Mouse (Mus musculus) myocyte (in vitro differentiated cells): ENCODE results near the gene Haghl. TPM values are rescaled to one million over a fixed set of nuclear protein-coding genes. Genes with fewer than 3 reads are reported as not detected.

ENCODE experiments used
- H3K27me3 ChIP-seq: one replicate; pipeline ENCODE4 v1.6.1; 2011; ENCODE audit not compliant: control insufficient read depth, insufficient read depth, insufficient read length
- H3K36me3 ChIP-seq: one replicate; pipeline ENCODE4 v1.6.1; 2011; ENCODE audit not compliant: control insufficient read depth, insufficient read depth
- H3K4me2 ChIP-seq: one replicate; pipeline ENCODE4 v1.6.1; 2011; ENCODE audit warnings: low read depth, control low read depth
- H3K4me3 ChIP-seq: one replicate; pipeline ENCODE4 v1.5.1; 2011; ENCODE audit warnings: mild to moderate bottlenecking, control low read depth, moderate library complexity
- H3K79me2 ChIP-seq: one replicate; pipeline ENCODE4 v1.6.1; 2011; ENCODE audit not compliant: control insufficient read depth, insufficient read depth
- H3ac ChIP-seq: one replicate; pipeline ENCODE4 v1.6.1; 2011; ENCODE audit not compliant: control insufficient read depth, insufficient read length
- CEBPB ChIP-seq: IDR thresholded peaks from 2 replicates; pipeline ENCODE4 v1.6.1; 2011; ENCODE audit warnings: mild to moderate bottlenecking, moderate library complexity; ENCODE audit not compliant: poor library complexity, insufficient read depth, severe bottlenecking
- E2F4 ChIP-seq: IDR thresholded peaks from one replicate; pipeline ENCODE4 v1.6.1; 2011; ENCODE audit warnings: mild to moderate bottlenecking, control low read depth, moderate library complexity; ENCODE audit not compliant: insufficient read depth
- MAX ChIP-seq: IDR thresholded peaks from one replicate; pipeline ENCODE4 v1.6.1; 2011; ENCODE audit warnings: low read depth, mild to moderate bottlenecking, control low read depth
- MYOD1 ChIP-seq, 3 experiments: IDR thresholded peaks; one replicate each; pipeline ENCODE4 v1.6.1; 2011; ENCODE audit warnings: control low read depth in 2 of 3, low read depth in 2 of 3, mild to moderate bottlenecking in 2 of 3, moderate library complexity in 1 of 3; ENCODE audit not compliant: insufficient read length in 2 of 3, control insufficient read depth in 1 of 3
- MYOG ChIP-seq, 3 experiments: IDR thresholded peaks; one replicate each; pipeline ENCODE4 v1.6.1; 2011; ENCODE audit warnings: control low read depth in 2 of 3, low read depth in 2 of 3, mild to moderate bottlenecking in 2 of 3; ENCODE audit not compliant: insufficient read length in 2 of 3, control insufficient read depth in 1 of 3, insufficient read depth in 1 of 3
- POLR2A ChIP-seq: IDR thresholded peaks from one replicate; pipeline ENCODE4 v1.6.1; 2011; ENCODE audit warnings: low read depth, mild to moderate bottlenecking, control low read depth, moderate library complexity; ENCODE audit not compliant: insufficient read length
- POLR2AphosphoS2 ChIP-seq: IDR thresholded peaks from one replicate; pipeline ENCODE4 v1.6.1; 2011; ENCODE audit warnings: low read depth, control low read depth; ENCODE audit not compliant: insufficient read length
- REST ChIP-seq: IDR thresholded peaks from one replicate; pipeline ENCODE4 v1.6.1; 2011; ENCODE audit warnings: mild to moderate bottlenecking, control low read depth, moderate library complexity; ENCODE audit not compliant: insufficient read depth, insufficient read length
- SRF ChIP-seq: IDR thresholded peaks from one replicate; pipeline ENCODE4 v1.6.1; 2011; ENCODE audit warnings: low read depth; ENCODE audit not compliant: control insufficient read depth, insufficient read length
- TCF12 ChIP-seq: IDR thresholded peaks from one replicate; pipeline ENCODE4 v1.6.1; 2011; ENCODE audit warnings: mild to moderate bottlenecking, control low read depth; ENCODE audit not compliant: poor library complexity, insufficient read depth, severe bottlenecking
- TCF3 ChIP-seq: IDR thresholded peaks from one replicate; pipeline ENCODE4 v1.6.1; 2011; ENCODE audit warnings: low read depth, control low read depth; ENCODE audit not compliant: insufficient read length
- USF1 ChIP-seq: IDR thresholded peaks from one replicate; pipeline ENCODE4 v1.6.1; 2011; ENCODE audit warnings: low read depth, mild to moderate bottlenecking, control low read depth, moderate library complexity
- polyA plus RNA-seq: library from polyadenylated mRNA; unstranded; fragments of >200 nt; fragmentation: generic; extraction: Trizol; gene quantifications from one replicate; pipeline ENCODE4 v1.2.1, GENCODE M21; 2012; ENCODE audit warnings: missing spikeins

The Haghl gene
- polyA plus RNA-seq, 1 experiment, result 29.8 TPM

GRCm38 (mm10) chr17:25775318-25776062 is 10.0 kb downstream of the Haghl start:
- Histone ChIP-seq H3K27me3 (no peaks in the 10 kb centered on the region), H3K4me2 (no peak overlapping the region), H3K4me3 (no peak overlapping the region), H3K36me3 (no peaks in the 10 kb centered on the region), H3K79me2 (peaks cover 8% of the 10 kb centered on the region), H3ac (no peak overlapping the region)
- TF ChIP-seq POLR2A (no peak), MYOD1 (IDR thresholded peaks at IDR 0.05; ENCODE audit: control insufficient read depth in 1 of 3, insufficient read length in 2 of 3, low read depth in 2 of 3) (no peak), USF1 (no peak)

GRCm38 (mm10) chr17:25773549-25774120 is 11.8 kb downstream of the Haghl start, which contains the start of gene Narfl:
Narfl (plus strand) TSS chr17:25773776.
- H3K4me2 ChIP-seq, result peak within 1 kb of the TSS; percentile 96
- TF ChIP-seq POLR2A, result peak; percentile 85
- peak; percentile 37 for TF ChIP-seq REST
- peak; percentile 74 for TF ChIP-seq POLR2AphosphoS2
- TF ChIP-seq USF1, result no peak
- TF ChIP-seq TCF12, result no peak
- no peaks in the 10 kb centered on the region for H3K36me3 ChIP-seq
- H3K79me2 ChIP-seq, result peaks cover 8% of the 10 kb centered on the region
- H3K4me3 ChIP-seq, result peak within 1 kb of the TSS; percentile 45
- H3ac ChIP-seq, result peak within 1 kb of the TSS; percentile 2
- H3K27me3 ChIP-seq, result no peaks in the 10 kb centered on the region

- TF ChIP-seq CEBPB (peak; percentile 81), REST (no peak), TCF12 (no peak)
- H3ac ChIP-seq, result no peak overlapping the region
- H3K27me3 ChIP-seq, result no peaks in the 10 kb centered on the region
- H3K79me2 ChIP-seq, result peaks cover 4% of the 10 kb centered on the region
- H3K36me3 ChIP-seq, result no peaks in the 10 kb centered on the region
- peak overlapping the region; percentile 25 for H3K4me2 ChIP-seq
- H3K4me3 ChIP-seq, result no peak overlapping the region
Measured at GRCm38 (mm10) chr17:25769331-25769730, 16.1 kb downstream of the Haghl start.

- TF ChIP-seq E2F4 (no peak), MYOG (IDR thresholded peaks at IDR 0.05; ENCODE audit: control insufficient read depth in 1 of 3, insufficient read depth in 1 of 3, insufficient read length in 2 of 3, low read depth in 2 of 3) (peak in 1 of 3 experiments; percentile 7), TCF3 (no peak), REST (no peak), POLR2A (no peak), MYOD1 (IDR thresholded peaks at IDR 0.05; ENCODE audit: control insufficient read depth in 1 of 3, insufficient read length in 2 of 3, low read depth in 2 of 3) (peak in 2 of 3 experiments; percentile 35 to 50), CEBPB (no peak), POLR2AphosphoS2 (no peak)
- Histone ChIP-seq H3K79me2 (no peaks in the 10 kb centered on the region), H3K4me2 (no peak overlapping the region), H3K27me3 (no peaks in the 10 kb centered on the region), H3ac (no peak overlapping the region), H3K4me3 (no peak overlapping the region), H3K36me3 (no peaks in the 10 kb centered on the region)
Measured at GRCm38 (mm10) chr17:25765886-25766285, 19.6 kb downstream of the Haghl start.

GRCm38 (mm10) chr17:25762591-25762990 is 22.9 kb downstream of the Haghl start:
- TF ChIP-seq MYOD1 (IDR thresholded peaks at IDR 0.05; ENCODE audit: control insufficient read depth in 1 of 3, insufficient read length in 2 of 3, low read depth in 2 of 3) (no peak), MYOG (IDR thresholded peaks at IDR 0.05; ENCODE audit: control insufficient read depth in 1 of 3, insufficient read depth in 1 of 3, insufficient read length in 2 of 3, low read depth in 2 of 3) (no peak), CEBPB (no peak), POLR2A (no peak), E2F4 (no peak), TCF12 (no peak), POLR2AphosphoS2 (no peak), MAX (no peak), SRF (no peak)
- Histone ChIP-seq H3K27me3 (no peaks in the 10 kb centered on the region), H3ac (no peak overlapping the region), H3K79me2 (no peaks in the 10 kb centered on the region), H3K4me2 (no peak overlapping the region), H3K4me3 (no peak overlapping the region), H3K36me3 (no peaks in the 10 kb centered on the region)
